Mouse (Mus musculus): ENCODE results near the gene Arl13a. TPM values are rescaled to one million over a fixed set of nuclear protein-coding genes. Genes with fewer than 3 reads are reported as not detected.

Arl13a gene
- total RNA-seq, 2 experiments from 2014 or later: not detected

Other genes starting within 250 kb of the Arl13a start
- 1 to 10 TPM; 2.4 to 2.5 TPM for gene Sytl4, start 205.7 kb upstream of the Arl13a start, total RNA-seq (2021)
- gene Cstf2, start 128.3 kb upstream of the Arl13a start, total RNA-seq (2021): 10 to 100 TPM; 20.4 to 22.0 TPM
- gene Xkrx, start 25.4 kb upstream of the Arl13a start, total RNA-seq (2021): 1 to 10 TPM in 1 of 2 experiments, under 1 TPM in 1; 0.77 to 1.4 TPM
- gene Nox1, start 34.5 kb downstream of the Arl13a start, total RNA-seq (2021): not detected
- 10 to 100 TPM; 50.1 to 51.1 TPM for gene Trmt2b, start 89.5 kb downstream of the Arl13a start, total RNA-seq (2021)
- gene Tmem35a, start 107.7 kb downstream of the Arl13a start, total RNA-seq (2021): 10 to 100 TPM; 11.7 to 12.6 TPM
- 1 to 10 TPM; 4.5 to 6.3 TPM for gene Cenpi, start 120.6 kb downstream of the Arl13a start, total RNA-seq (2021)
- under 1 TPM; 0.37 to 0.67 TPM for gene Drp2, start 217.1 kb downstream of the Arl13a start, total RNA-seq (2021)

All from heart, postnatal 10 days (tissue).